Mouse (Mus musculus): ENCODE measurements around the gene Spon1.

Gene Spon1

GRCm38 (mm10) chr7:113841521-113841920 lies 75.7 kb downstream of the Spon1 start:
- DNase-seq (ENCODE audit: low read depth, low spot score): no peak

- no peak for DNase-seq (ENCODE audit: low read depth, low spot score)
These were observed 77.4 kb downstream of the Spon1 start for GRCm38 (mm10) chr7:113843150-113843549.

GRCm38 (mm10) chr7:113845191-113845590 lies 79.4 kb downstream of the Spon1 start:
- DNase-seq (ENCODE audit: low read depth, low spot score): no peak

- no peak for DNase-seq (ENCODE audit: low read depth, low spot score)
These were observed 80.8 kb downstream of the Spon1 start for GRCm38 (mm10) chr7:113846553-113846952.

GRCm38 (mm10) chr7:113847041-113847819 lies 81.4 kb downstream of the Spon1 start:
- no peak for DNase-seq (ENCODE audit: low read depth, low spot score)

GRCm38 (mm10) chr7:113850389-113850788 lies 84.6 kb downstream of the Spon1 start:
- no peak for DNase-seq (ENCODE audit: low read depth, low spot score)

- DNase-seq (ENCODE audit: low read depth, low spot score): no peak
These were observed 89.6 kb downstream of the Spon1 start for GRCm38 (mm10) chr7:113855396-113855795.

- DNase-seq (ENCODE audit: low read depth, low spot score): no peak
These were observed 90.3 kb downstream of the Spon1 start for GRCm38 (mm10) chr7:113856067-113856466.

- no peak for DNase-seq (ENCODE audit: low read depth, low spot score)
These were observed 93.7 kb downstream of the Spon1 start for GRCm38 (mm10) chr7:113859480-113859881.

- DNase-seq (ENCODE audit: low read depth, low spot score): no peak
These were observed 96.2 kb downstream of the Spon1 start for GRCm38 (mm10) chr7:113861964-113862363.

- DNase-seq (ENCODE audit: low read depth, low spot score): no peak
These were observed 107.0 kb downstream of the Spon1 start for GRCm38 (mm10) chr7:113872846-113873245.

GRCm38 (mm10) chr7:113877451-113877850 lies 111.7 kb downstream of the Spon1 start:
- no peak for DNase-seq (ENCODE audit: low read depth, low spot score)

GRCm38 (mm10) chr7:113877926-113878325 lies 112.1 kb downstream of the Spon1 start:
- no peak for DNase-seq (ENCODE audit: low read depth, low spot score)

GRCm38 (mm10) chr7:113879085-113879501 lies 113.3 kb downstream of the Spon1 start:
- no peak for DNase-seq (ENCODE audit: low read depth, low spot score)

GRCm38 (mm10) chr7:113880021-113880420 lies 114.2 kb downstream of the Spon1 start:
- DNase-seq (ENCODE audit: low read depth, low spot score): no peak

- no peak for DNase-seq (ENCODE audit: low read depth, low spot score)
These were observed 125.0 kb downstream of the Spon1 start for GRCm38 (mm10) chr7:113890782-113891181.

GRCm38 (mm10) chr7:113891491-113891890 lies 125.7 kb downstream of the Spon1 start:
- no peak for DNase-seq (ENCODE audit: low read depth, low spot score)

GRCm38 (mm10) chr7:113893944-113894662 lies 128.3 kb downstream of the Spon1 start:
- no peak for DNase-seq (ENCODE audit: low read depth, low spot score)

- DNase-seq (ENCODE audit: low read depth, low spot score): no peak
These were observed 129.5 kb downstream of the Spon1 start for GRCm38 (mm10) chr7:113895266-113895665.

- no peak for DNase-seq (ENCODE audit: low read depth, low spot score)
These were observed 132.6 kb downstream of the Spon1 start for GRCm38 (mm10) chr7:113898388-113898787.

- DNase-seq (ENCODE audit: low read depth, low spot score): no peak
These were observed 135.7 kb downstream of the Spon1 start for GRCm38 (mm10) chr7:113901511-113901910.

GRCm38 (mm10) chr7:113901941-113902515 lies 136.2 kb downstream of the Spon1 start:
- no peak for DNase-seq (ENCODE audit: low read depth, low spot score)

Data from c-Kit-negative CD71-positive TER-119-positive erythroid progenitor cells, embryonic 14.5 days (primary cell).